Mouse (Mus musculus) spleen, adult 2 months (tissue): Measurements from ENCODE around the gene Bend3. TPM values are rescaled to one million over a fixed set of nuclear protein-coding genes. Genes with fewer than 3 reads are reported as not detected.

Source experiments
- DNase-seq, 2 experiments: peaks; one replicate each; pipeline versions ENCODE4 v3.0.0 to v3.0.0-alpha.2; 2012 to 2021; ENCODE audit warnings: low spot score in 2 of 2, low read depth in 1 of 2
- H3K27ac ChIP-seq: fragments of 200-500 bp; 2 replicates; pipeline ENCODE4 v1.5.1; 2012; ENCODE audit warnings: low read length, inconsistent platforms; ENCODE audit not compliant: insufficient read depth
- H3K27me3 ChIP-seq: fragments of 200-500 bp; 2 replicates; pipeline ENCODE4 v1.6.1; 2012; ENCODE audit warnings: mild to moderate bottlenecking, moderate library complexity, low read length, inconsistent platforms; ENCODE audit not compliant: control insufficient read depth, insufficient read depth
- H3K36me3 ChIP-seq: fragments of 200-500 bp; 2 replicates; pipeline ENCODE4 v1.6.1; 2012; ENCODE audit warnings: mild to moderate bottlenecking, low read length, inconsistent platforms; ENCODE audit not compliant: control insufficient read depth, insufficient read depth
- H3K4me1 ChIP-seq: fragments of 200-500 bp; 2 replicates; pipeline ENCODE4 v1.6.1; 2011; ENCODE audit warnings: inconsistent platforms; ENCODE audit not compliant: control insufficient read depth, insufficient read depth, insufficient read length
- H3K4me3 ChIP-seq: fragments of 200-500 bp; 2 replicates; pipeline ENCODE4 v1.5.1; 2011; ENCODE audit warnings: mild to moderate bottlenecking, inconsistent platforms; ENCODE audit not compliant: insufficient read depth, insufficient read length; ENCODE audit errors: extremely low read depth
- CTCF ChIP-seq: fragments of 200-500 bp; IDR thresholded peaks from 2 replicates; pipeline ENCODE4 v1.5.1; 2011; ENCODE audit warnings: mild to moderate bottlenecking, inconsistent platforms; ENCODE audit not compliant: insufficient read depth, insufficient read length, insufficient replicate concordance; ENCODE audit errors: extremely low read depth
- POLR2A ChIP-seq: fragments of 200-500 bp; IDR thresholded peaks from 2 replicates; pipeline ENCODE4 v1.6.1; 2011; ENCODE audit warnings: low read depth, low read length, inconsistent platforms
- WGBS: fragments of 180-500 bp; shearing (Covaris S2); methylation state at CpG from one replicate; pipeline ENCODE4 v1.1.7; 2018; 5-methylcytosine and 5-hydroxymethylcytosine counted together
- polyA plus RNA-seq: library from polyadenylated mRNA; depleted of rRNA; stranded (reverse); fragments of >200 nt; gene quantifications from 2 replicates; pipeline ENCODE4 v1.2.3, GENCODE M21; 2012

The Bend3 gene
- polyA plus RNA-seq, 1 experiment, result 2.1 TPM

DNA sequence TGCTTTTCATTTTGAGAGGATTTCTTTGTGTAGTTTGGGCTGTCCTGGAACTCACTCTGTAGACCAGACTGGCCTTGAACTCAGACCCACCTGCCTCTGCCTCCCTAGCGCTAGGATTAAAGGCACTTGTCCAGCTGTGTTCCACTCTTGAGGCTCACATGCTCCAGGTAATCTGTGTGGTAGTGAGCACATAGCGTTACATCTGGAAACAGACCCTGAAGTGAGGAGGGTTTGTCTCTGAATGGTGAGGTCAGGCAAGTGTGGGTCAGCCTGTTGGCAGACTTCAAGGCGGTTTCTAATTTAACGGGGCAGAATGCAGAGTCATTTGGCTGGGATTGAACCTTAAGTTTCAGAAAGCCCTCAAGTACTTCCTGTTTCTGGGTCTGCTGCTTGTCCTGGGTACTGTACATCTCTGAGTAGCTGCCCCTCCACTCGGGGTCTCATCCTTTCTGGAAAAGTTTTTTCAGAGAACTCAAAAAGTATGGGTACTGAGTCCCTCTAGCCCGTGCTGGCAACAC is 7.2 kb downstream of the Bend3 start:
- TF ChIP-seq CTCF, result no peak
- no peak for TF ChIP-seq POLR2A
- Histone ChIP-seq H3K4me3 (no peak overlapping the region), H3K4me1 (no peaks in the 10 kb centered on the region), H3K36me3 (no peaks in the 10 kb centered on the region), H3K27me3 (no peaks in the 10 kb centered on the region), H3K27ac (no peak overlapping the region)
- 66% methylated on average over 6 of the region's 6 CpGs for WGBS
- DNase-seq, result no peak

GRCm38 (mm10) chr10:43487441-43488010 is 8.9 kb downstream of the Bend3 start:
- H3K27ac ChIP-seq, result no peak overlapping the region
- WGBS, result 89% methylated on average over 3 of the region's 3 CpGs
- no peak for DNase-seq

DNA sequence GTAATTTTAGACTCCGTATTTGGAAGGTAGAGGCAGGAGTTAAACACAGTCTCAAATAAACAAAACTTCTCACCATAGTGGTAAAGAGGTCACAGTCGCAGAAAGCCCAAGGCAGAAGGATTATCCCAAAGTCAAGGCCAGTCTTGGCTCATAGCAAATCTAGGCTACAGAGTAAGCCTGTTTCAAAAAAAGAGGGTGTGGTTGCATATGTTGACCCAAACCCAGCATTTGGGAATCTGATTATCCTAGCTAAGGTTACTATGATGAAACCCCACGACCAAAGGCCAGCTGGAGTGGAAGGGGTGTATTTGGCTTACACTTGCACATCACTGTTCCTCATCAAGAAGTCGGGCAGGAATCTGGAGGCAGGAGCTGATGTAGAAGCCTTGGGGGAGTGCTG is 9.6 kb downstream of the Bend3 start:
- no peak overlapping the region for H3K4me3 ChIP-seq
- no peak for DNase-seq
- H3K36me3 ChIP-seq, result no peaks in the 10 kb centered on the region
- H3K4me1 ChIP-seq, result no peaks in the 10 kb centered on the region
- 91% methylated on average over 4 of the region's 4 CpGs for WGBS
- H3K27ac ChIP-seq, result no peak overlapping the region
- H3K27me3 ChIP-seq, result no peaks in the 10 kb centered on the region
- TF ChIP-seq CTCF (no peak), POLR2A (no peak)

More at GRCm38 (mm10) chr10:43487441-43488010, 8.9 kb downstream of the Bend3 start:
- Histone ChIP-seq H3K36me3 (no peaks in the 10 kb centered on the region), H3K4me1 (no peaks in the 10 kb centered on the region), H3K4me3 (no peak overlapping the region), H3K27me3 (no peaks in the 10 kb centered on the region)
- TF ChIP-seq POLR2A, result no peak
- no peak for TF ChIP-seq CTCF

- H3K4me1 ChIP-seq, result no peaks in the 10 kb centered on the region
- 87% methylated on average over 7 of the region's 7 CpGs for WGBS
- DNase-seq, result no peak
- H3K27ac ChIP-seq, result no peak overlapping the region
- no peaks in the 10 kb centered on the region for H3K36me3 ChIP-seq
- no peak for TF ChIP-seq CTCF
- no peak for TF ChIP-seq POLR2A
- no peaks in the 10 kb centered on the region for H3K27me3 ChIP-seq
- H3K4me3 ChIP-seq, result no peak overlapping the region
These were observed 10.5 kb downstream of the Bend3 start for GRCm38 (mm10) chr10:43489139-43489538.

- no peak for DNase-seq
- 65% methylated on average over 6 of the region's 6 CpGs for WGBS
- no peak for TF ChIP-seq POLR2A
- TF ChIP-seq CTCF, result no peak
- Histone ChIP-seq H3K4me3 (no peak overlapping the region), H3K4me1 (no peaks in the 10 kb centered on the region), H3K27ac (no peak overlapping the region), H3K27me3 (no peaks in the 10 kb centered on the region), H3K36me3 (no peaks in the 10 kb centered on the region)
These were observed 10.9 kb downstream of the Bend3 start for GRCm38 (mm10) chr10:43489550-43489949.

GRCm38 (mm10) chr10:43490034-43490433 is 11.4 kb downstream of the Bend3 start:
- no peak overlapping the region for H3K4me3 ChIP-seq
- DNase-seq, result no peak
- no peak for TF ChIP-seq POLR2A
- no peak for TF ChIP-seq CTCF
- no peaks in the 10 kb centered on the region for H3K36me3 ChIP-seq
- no peak overlapping the region for H3K27ac ChIP-seq
- 87% methylated on average over 8 of the region's 8 CpGs for WGBS
- H3K4me1 ChIP-seq, result no peaks in the 10 kb centered on the region
- H3K27me3 ChIP-seq, result no peaks in the 10 kb centered on the region

DNA sequence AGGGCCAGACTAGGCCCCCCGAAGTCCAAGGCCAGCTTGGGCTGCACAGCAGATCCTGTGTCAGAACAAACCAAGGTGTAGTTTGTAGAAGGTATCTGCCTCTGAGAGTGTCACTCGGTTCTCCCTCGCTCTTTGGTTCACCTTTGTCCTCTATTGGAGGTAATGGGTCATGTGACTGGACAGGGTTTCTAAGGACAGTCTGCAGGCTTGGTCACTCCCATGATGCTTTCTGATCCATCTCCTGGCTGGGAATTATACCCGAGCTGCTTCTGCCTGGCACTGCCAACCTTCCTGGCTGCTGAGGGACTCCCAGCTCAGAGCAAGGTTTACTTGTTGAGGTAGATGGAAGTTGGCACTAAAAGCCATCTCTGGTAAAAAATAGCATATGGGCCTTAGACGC is 12.2 kb downstream of the Bend3 start:
- TF ChIP-seq POLR2A (no peak), CTCF (no peak)
- Histone ChIP-seq H3K27me3 (no peaks in the 10 kb centered on the region), H3K27ac (no peak overlapping the region), H3K4me3 (no peak overlapping the region), H3K36me3 (no peaks in the 10 kb centered on the region), H3K4me1 (no peaks in the 10 kb centered on the region)
- 94% methylated on average over 5 of the region's 5 CpGs for WGBS
- DNase-seq, result no peak

DNA sequence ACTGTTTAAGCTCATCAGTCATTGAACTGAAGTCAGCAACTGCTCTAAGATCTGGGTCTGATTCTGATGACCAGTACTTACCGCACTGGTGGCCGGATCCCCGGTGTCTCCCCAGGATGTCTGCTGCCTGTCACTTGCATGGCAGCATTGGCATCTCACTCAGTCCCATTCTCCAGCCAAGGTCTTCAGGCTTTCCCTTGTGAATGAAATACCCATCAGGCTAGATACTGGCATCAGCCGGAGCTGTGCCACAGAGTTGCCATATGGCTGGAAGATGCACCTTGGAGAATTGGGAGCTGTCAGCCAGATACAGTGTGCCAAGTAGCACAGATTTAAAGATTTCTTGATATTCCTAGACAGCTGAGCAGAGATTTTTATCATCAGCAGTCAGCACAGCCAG is 24.0 kb downstream of the Bend3 start:
- Histone ChIP-seq H3K4me3 (no peak overlapping the region), H3K27me3 (no peaks in the 10 kb centered on the region), H3K27ac (no peak overlapping the region), H3K36me3 (peaks cover 2% of the 10 kb centered on the region; the same call in 1 of the 2 replicates), H3K4me1 (peaks cover 2% of the 10 kb centered on the region)
- no peak for TF ChIP-seq POLR2A
- WGBS, result 87% methylated on average over 4 of the region's 4 CpGs
- DNase-seq, result no peak
